Mouse (Mus musculus) frontal cortex, postnatal 14 days (tissue): ENCODE measurements around the gene Ms4a10.

Experiments
- DNase-seq, 2 experiments: peaks; one replicate each; pipeline ENCODE4 v3.0.0; 2022; ENCODE audit warnings: low spot score in 2 of 2

Gene Ms4a10

DNA sequence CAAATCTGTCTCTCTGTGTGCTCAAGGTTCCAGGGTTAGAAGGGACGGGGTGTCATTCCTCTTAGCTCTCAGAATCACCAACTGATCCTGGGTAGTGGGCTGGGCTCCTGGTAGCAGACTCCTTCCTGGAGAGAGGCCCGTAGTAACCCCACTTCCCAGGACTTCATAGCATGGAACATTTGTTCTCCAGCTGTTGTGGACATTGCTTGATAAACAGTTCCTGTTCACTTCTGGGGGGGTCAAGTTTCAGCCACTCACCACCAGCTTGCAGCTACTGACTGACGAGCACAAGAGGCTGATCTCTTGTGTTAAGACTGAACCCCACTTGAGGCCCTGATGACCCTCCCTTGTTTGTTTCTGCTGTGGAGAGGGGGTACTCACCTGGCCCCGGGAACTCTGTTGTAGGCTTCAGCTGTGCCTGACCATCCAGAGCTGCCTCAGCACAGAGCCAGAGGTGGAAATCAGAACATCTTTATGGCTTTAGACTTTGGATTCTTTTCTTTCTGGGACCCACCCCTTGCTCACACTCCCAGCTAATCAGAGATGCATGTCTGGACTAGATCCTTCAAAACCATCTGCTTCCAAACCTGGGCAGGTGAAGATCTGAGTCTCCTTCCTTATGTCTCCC is at the start of gene Ms4a10:
Ms4a10 (minus strand) TSS at position 433 of the 628 bp plus-strand sequence.
- DNase-seq, result no peak

DNA sequence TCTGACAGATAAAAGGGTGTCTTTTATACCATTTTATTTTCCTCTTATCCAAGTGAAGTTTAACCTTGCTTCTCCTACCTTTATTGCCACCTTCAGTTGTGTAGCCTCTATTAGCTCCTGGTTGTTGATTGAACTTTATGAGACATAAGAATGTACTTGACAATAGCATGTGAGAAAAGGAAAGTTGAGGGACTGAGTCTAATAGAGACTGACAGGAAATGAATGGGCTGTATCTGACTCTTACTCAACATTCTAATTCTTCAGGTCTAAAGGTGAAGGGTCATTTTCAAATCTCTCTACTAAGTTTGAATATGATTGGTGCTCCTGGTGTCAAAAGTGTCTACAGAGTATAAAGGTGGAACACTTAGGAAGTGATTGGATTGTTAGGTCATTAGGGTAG is 47.9 kb upstream of the Ms4a10 start:
- no peak for DNase-seq

DNA sequence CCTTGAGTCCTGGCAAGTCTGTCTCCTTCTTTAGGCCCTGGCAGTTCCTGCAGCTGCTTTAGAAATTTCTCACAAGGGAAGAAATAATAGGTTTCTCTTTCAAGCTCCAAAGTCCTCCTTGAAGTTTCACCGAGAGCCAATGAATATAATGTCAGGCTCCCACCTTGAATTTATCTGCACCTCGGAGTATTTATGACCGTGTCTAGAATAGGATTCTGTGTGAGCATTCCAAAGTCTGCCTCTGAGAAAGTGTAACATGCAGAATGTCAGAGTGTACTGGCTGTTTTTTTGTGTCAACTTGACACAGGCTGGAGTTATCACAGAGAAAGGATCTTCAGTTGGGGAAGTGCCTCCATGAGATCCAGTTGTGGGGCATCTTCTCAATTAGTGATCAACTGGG is 43.4 kb upstream of the Ms4a10 start, which contains the start of gene Ms4a18:
Ms4a18 (minus strand) TSS at position 141 of the 400 bp plus-strand sequence.
- DNase-seq, result no peak

DNA sequence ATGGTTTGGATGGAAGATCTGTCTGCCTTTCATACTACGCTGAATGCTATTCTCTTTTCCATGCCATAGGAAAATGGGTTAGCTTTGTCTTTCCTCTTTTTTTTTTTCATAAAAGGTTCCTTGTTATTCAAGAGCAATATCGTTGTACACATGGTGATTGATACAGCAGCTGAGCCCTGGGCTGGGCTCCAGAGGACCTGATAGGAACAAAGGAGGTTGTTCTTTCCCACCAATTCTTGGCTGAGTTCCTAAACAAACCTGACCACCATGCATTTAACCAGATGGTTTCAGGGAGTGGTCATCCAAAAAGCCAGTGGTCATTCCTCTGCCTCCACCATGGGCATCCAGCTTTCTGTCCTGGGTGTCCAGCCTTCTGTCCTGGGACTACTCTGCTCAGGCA is 42.8 kb upstream of the Ms4a10 start:
- no peak for DNase-seq

DNA sequence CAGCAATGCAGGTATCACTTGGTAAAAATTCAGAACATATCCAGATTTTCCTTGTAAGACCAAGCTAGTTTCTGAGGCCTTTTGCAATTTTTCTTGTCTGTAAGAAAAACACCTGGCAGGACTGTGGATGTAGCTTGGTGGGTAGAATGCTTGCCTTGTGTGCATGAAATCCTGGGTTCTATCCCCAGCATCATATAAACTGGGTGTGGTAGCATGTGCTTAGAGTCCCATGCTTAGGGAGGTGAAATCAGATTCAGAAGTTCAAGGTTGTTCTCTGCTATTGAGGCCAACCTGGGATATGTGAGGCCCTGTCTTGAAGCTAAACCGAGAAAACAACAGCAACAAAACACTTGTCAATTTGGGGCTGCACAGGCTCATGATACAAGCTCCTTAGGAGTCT is 41.5 kb upstream of the Ms4a10 start:
- no peak for DNase-seq

DNA sequence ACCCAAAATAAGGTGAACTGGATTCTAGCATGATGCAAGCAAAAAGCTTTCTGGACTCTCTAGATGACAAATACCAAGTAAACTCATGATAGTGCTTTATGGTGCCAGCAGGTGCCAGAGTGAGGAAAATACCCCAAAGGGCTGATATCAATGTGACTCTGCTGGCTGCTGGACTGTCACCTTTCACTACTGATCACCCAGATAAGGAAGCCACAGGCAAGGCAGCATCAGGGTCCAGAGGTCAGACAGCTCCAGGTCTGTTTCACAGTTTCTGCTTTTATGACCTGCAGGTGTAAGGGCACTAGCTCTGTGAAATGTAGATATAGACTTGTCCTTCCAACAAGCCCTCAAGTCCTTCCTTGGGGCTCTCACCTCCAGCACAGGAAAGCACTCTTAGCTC is 41.0 kb upstream of the Ms4a10 start:
- DNase-seq, result no peak

DNA sequence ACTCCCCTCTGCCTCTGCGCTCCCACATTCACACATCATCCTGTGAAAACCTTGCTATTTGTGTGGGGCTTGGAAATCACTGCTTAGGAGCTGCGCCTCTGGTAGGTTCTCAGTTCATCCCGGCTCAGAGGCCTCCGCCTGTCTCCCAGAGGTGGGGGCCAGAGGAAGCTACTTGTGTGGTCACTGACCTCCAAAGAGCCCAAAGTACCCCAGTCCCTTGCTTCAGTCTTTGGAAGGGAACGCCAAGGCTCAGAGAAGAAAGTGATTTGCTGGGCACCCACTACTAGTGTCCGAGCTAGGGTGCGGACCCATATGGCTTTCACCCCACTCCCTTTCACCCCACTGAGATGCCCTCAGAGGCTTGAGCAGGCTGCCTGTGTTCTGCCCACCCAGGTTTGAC is 18.7 kb upstream of the Ms4a10 start, which contains the start of gene Ms4a15:
Ms4a15 (minus strand) TSS at position 101 of the 400 bp plus-strand sequence.
- no peak for DNase-seq

DNA sequence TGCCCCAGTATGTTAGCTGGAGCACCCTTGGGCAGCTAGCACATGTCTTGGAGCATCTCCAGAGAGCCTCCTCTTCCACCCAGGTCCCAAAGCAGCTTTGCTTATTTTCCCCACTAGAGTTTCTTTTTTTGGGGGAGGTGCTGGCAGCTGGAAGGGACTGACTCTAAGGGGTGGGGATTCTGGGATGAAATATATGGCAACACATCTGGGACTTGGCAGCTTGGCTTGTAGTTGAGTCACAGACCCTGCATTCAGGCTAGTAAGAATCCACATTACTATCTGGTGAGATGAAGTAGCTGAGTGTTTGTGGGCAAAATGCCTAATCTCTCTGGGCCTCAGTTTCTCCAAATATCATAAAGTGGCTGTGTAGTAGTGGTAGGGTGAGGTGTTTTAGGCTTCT is 17.4 kb upstream of the Ms4a10 start:
- no peak for DNase-seq

DNA sequence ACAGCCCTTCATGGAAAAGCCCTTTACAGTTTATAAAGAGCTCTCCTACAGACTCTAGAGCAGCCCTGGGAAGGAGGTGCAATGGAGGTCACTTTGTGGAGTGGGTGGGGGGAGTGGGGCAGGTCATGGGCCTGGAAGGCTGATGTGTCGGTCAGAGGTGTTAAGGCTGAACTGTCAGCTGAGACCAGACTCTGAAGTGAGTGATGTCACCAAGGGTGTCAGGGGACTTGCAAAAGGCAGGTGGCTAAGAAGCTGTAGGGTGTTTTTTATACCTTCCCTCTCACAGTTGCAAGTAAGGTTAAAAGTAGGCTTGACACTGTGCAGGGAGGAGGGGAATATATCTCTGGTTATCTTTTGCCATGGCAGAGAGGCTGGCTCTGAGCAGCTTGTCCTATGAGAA is 16.3 kb upstream of the Ms4a10 start:
- DNase-seq, result no peak

DNA sequence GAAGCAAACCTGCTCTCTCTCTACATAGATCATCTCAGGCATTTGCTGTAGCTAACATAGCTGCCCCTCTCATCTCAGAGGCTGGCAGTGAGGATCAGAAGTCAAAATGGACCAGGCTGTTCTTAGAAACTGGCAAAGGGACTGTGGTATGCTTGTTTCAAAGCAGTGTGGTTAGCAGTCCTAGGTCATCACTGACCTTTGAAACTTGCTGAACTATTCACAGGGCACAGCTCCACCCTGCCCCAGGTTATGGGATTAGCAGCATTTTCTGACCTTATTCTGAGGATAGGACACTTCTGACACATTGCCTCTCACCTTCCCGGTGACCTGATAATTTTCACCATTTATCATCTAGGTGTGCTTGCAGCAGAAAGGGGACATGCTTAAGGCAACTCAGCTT is 14.1 kb upstream of the Ms4a10 start:
- DNase-seq, result no peak

DNA sequence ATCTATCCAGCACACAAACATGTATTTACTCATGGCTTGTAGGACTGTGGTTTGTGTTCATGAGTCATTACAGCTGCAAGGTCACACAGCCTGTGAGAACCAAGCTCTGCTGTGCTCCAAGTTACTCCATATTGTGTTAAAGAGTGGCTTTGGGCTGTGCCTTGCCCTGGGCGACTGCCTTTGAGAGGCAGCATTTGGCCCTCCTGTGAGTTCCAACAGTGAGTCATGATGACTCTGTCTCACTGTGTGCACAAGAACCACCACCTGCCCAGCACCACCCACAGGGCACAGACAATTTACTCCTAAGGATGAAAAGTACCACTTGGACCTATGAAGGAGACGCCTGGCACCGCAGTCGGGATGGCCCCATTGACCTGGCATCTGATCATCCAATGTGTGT is 11.4 kb upstream of the Ms4a10 start:
- no peak for DNase-seq

DNA sequence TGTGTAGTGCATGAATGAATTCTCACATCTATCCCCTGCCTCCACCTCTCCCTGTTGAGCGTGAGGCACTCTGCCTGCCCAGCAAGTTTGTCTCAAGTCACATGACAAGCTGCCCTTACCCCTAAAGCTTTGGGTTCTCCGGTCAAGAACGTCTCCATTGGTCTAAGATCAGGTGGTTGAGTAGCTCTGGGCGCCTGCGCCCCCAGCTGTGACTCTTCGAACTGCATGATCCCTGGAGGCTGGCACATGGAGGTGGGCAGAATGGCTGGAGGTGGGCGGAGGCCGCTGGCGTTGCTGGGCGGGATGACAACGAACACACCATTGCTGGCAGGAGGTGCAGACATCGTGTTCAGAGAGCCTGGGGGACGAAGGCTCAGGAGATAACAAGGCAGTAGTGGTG is 10.1 kb upstream of the Ms4a10 start:
- DNase-seq, result no peak

DNA sequence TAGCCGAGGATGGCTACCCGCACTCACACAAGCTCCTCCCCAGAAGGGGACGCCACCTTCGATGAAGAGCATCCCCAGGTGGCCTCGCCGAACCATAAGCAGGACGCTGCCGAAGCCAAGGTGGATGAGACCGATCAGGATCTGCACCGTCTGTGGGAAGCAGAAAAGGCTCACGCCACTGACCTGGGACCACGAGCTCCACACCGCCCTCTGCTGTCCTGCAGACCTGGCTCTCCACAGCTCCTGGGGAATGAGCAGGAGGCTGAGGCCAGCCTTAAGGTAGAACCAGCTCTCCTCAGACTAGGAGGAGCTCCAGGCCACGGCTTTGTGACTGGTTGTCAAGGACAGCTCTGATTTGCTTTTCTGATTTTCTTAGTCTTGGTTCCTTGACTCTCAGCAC is 8.7 kb upstream of the Ms4a10 start:
- DNase-seq, result no peak

DNA sequence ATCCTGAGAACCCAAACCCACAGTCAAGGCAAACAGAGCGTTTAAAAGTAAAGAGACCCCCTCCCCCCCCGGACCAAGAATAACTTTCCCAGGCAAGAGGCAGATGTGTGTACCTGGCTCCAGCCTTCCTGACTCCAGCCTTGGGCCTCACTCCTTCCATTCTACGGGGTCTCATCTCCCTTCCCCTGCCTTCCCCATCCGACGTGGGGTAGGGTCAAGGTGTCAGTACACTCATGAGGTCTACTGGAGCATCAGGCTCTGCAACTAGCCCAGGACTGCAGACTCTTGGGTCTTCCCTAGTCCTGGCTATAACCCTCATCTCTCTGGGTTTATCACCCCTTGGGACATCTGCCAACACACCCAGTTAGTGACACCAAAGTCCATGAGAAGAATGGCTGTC is 5.7 kb upstream of the Ms4a10 start:
- no peak for DNase-seq

DNA sequence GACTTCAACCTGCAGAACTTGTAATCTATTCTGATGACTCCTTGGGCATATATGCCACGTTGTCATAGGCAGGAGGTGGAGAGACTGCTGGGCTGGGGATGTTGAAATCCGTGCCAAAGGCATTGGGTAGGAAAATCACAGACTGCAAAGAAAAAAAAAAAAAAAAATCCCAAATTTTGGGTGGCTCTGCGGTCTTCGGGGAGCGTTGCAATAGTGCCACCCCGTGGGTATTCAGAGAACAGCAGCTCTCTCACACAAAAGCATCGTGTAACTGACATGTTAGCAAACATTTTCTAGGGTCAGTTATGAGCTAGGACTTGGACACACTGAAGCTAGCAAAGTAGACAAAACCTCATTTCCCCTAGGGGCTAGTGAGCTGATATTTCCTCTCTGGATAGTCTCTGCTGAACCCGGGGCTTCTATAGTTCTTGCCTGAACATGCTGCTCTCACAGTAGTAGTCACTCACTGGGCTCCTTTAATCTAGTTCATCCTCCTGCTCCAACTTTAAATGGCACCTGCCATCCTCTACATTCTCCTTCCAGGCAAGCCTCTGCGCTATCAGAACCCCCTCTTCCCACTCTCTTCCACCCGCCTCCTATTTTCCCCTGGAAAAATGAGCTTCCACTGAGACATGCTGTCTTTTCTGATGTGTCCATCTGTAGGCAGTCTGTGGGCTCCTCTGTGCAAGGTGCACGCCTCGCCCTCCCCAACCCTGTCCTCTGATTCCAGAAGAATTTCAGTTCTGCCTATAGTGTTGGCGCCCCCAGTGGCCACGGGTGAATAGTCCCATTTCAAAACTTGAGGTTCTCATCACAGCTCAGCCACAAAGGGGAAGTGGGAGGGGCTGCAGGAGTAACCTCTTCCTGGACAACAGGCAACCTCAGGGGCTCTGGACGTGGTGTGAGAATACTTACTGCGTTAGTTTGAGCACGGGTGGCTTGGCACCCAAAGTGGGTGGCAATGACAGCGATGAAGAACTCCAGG is 5.0 kb upstream of the Ms4a10 start:
- DNase-seq, result peak; percentile 60 to 71

DNA sequence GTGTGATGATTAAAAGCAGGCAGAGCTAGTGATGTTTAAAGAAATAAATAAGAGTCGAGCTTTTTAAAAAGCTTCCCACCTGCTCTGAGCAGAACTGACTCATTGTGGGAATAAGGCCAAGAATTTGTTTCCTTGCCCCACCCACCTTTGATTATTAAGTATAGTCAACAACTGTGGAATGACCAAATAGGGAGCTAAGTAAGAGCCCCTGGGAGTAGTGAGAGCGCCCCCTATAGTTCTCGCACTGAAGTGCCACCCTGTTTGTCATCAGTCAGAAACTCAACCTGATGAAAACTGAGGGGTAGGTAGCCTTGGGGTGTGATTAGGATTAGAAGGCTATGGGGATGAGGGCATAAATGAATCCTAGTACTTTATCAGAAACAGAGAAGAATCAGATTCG is 1.8 kb upstream of the Ms4a10 start:
- DNase-seq, result no peak

DNA sequence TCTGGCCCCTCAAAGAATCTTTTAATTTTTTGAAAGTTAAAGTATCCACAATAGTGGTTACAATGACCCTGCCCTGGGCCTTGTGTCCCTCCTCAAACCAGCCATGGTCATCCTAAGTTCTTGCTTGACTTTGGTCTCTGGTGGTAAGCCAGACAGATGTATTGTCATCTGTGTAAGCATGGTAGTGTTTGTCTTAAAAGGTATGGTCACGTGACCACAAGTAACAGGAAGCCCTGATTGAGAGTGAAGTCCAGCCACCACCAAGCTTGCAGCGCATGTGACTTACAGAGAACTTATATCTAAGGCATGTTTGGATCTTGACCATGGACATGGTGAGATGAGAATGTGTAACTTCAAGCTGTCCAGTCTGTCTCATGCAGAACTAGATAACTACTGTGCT is 717 bp upstream of the Ms4a10 start:
- no peak for DNase-seq

DNA sequence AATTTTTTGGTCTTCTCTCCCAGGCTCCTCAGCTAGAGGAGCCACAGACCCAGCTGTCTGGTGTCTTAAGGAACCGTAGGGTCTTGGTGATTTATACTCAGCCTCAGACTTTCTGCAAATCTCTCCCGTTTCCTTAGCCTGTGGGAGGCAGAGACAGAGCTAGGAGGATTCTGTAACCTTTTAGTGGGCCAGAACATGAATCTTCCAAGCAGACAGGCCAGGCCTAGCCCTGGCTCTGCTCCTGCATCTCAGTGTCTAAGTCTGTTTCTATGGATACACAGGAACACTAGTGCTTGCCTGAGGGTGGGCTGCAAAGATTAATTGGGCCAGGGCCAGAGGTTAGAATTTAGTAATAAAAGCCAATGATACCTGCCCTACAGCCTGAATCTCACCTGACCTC is 1.3 kb downstream of the Ms4a10 start:
- DNase-seq, result no peak

DNA sequence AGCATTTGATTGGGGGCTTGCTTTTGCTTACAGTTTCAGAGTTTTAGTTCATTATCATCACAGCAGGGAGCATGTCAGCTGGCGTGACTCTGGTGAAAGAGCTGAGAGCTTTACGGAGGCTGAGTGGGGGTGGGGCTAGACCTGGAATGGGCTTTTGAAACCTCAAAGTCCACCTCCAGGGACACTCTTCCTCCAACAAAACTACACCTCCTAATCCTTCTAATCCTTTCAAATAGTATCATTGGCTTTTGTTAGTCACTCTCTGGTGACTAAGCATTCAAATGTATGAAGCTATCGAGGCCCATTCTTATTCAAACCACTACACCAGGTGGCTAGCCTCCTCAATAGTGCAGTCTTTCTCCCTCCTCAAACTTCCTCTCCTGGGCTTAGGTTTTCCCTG is 1.8 kb downstream of the Ms4a10 start:
- DNase-seq, result no peak

DNA sequence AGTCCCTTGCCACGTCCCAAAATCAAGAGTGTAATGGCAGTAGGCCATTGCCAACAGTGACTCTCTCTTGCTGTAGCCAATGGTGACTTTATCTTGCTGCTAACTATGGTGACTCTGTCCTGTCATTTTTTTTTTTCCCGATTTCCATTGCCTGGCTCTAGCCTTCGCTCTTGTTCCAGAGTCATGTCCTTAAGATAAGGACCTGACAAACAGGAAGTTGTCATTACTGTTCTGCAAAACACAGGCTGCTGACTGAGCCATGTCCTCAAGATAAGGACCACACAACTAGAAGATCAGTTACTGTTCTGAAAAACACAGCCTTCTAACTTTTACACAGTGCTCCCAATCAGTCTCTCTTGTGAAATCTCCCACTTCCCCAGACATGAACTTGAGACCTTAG is 4.0 kb downstream of the Ms4a10 start:
- DNase-seq, result no peak

DNA sequence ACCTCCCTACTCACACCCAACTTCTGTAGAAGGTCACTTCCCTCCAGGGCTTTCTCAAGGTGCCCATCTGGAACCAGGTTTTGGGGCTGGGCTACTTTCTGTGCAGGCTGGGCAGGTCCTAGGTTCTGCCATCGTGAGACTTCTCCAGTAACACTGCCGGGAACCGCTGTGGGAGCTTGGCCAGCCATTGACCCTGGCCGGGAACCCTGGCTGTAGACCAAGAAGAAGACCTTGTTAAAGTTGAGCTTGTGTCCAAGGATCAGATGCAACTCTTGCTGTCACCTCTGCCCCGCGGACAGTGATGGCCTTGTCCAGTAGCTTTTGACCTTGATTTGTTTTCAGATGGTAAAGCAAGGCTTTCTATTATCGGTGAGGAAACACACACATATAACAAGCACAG is 5.9 kb downstream of the Ms4a10 start:
- DNase-seq, result no peak

DNA sequence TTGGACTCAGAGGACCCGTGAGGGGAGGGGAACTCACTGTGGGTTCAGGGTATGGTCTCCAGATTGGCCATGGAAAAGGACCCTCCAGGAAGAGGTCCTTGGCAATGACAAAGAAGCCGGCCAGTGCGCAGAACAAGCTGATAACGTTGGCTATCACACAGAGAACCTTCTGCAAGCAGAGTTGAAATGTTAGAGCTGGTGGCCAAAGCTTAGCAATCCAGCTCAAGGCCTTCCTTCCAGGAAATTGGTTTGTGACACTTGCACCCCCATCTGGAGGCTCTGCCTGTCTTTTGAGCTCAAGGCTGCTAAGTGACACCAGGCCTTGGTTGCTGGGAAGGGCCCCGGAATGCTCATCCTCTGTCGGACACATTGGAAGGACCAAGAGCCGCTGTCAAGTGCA is 8.7 kb downstream of the Ms4a10 start:
- DNase-seq, result no peak

DNA sequence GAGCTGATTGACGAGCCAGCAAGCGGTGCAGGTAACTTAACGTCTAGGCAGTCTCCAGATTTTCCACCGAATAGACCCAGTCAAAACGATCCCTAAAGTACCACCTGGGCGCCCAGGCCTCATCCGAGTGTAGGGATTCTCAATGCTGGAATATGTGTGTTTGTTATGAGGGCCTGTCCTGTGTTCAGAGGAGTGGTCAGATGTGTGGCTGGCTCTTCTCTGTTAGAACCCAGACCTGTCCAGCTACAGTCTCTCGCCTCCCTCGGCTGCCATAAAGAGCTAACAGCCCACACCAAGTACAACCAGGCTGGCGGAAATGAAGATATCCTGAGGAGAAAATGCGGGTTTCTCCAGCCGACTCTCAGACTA is 14.5 kb downstream of the Ms4a10 start:
- DNase-seq, result no peak
